Mouse (Mus musculus) cerebellum, adult 2 months (tissue): ENCODE data around the gene Dnajb13.

Experiments
- CTCF ChIP-seq: fragments of 200-500 bp; IDR thresholded peaks from 2 replicates; pipeline ENCODE4 v1.5.1; 2011; ENCODE audit warnings: low read depth, mild to moderate bottlenecking, control low read depth, low read length, moderate library complexity, borderline replicate concordance; ENCODE audit not compliant: insufficient read depth
- POLR2A ChIP-seq: fragments of 200-500 bp; IDR thresholded peaks from 2 replicates; pipeline ENCODE4 v1.6.1; 2011; ENCODE audit warnings: low read length, control low read depth, borderline replicate concordance; ENCODE audit not compliant: insufficient read depth

GRCm38 (mm10) chr7:100470796-100471406, 43.9 kb downstream of the Dnajb13 start:
- no peak for TF ChIP-seq POLR2A
- TF ChIP-seq CTCF = no peak
